Mouse (Mus musculus) erythroblast, embryonic 14.5 days (primary cell): ENCODE measurements around the gene Atf6. TPM values are rescaled to one million over a fixed set of nuclear protein-coding genes. Genes with fewer than 3 reads are reported as not detected.

Source experiments
- H3K27me3 ChIP-seq: 2 replicates; pipeline ENCODE4 v1.6.1; 2012; ENCODE audit warnings: inconsistent platforms; ENCODE audit not compliant: control insufficient read depth
- H3K36me3 ChIP-seq: 2 replicates; pipeline ENCODE4 v1.6.1; 2012; ENCODE audit warnings: mild to moderate bottlenecking, inconsistent platforms; ENCODE audit not compliant: control insufficient read depth
- H3K4me1 ChIP-seq: 2 replicates; pipeline ENCODE4 v1.6.1; 2012; ENCODE audit warnings: inconsistent platforms; ENCODE audit not compliant: control insufficient read depth
- H3K4me3 ChIP-seq: replicated peaks from 2 replicates; pipeline ENCODE3; 2012; ENCODE audit warnings: moderate library complexity, mild to moderate bottlenecking, inconsistent platforms
- H3K9me3 ChIP-seq: 2 replicates; pipeline ENCODE4 v1.6.1; 2012; ENCODE audit warnings: low read length, inconsistent platforms, mixed read lengths; ENCODE audit not compliant: control insufficient read depth
- GATA1 ChIP-seq: IDR thresholded peaks from 2 replicates; pipeline ENCODE4 v1.6.1; 2012; ENCODE audit warnings: low read length, inconsistent platforms, mixed read lengths
- TAL1 ChIP-seq: IDR thresholded peaks from 3 replicates; pipeline ENCODE4 v1.6.1; 2012; ENCODE audit warnings: low read length, inconsistent platforms, mixed read lengths
- polyA plus RNA-seq: library from polyadenylated mRNA; stranded (reverse); fragments of >175 nt; gene quantifications from 2 replicates; pipeline ENCODE4 v1.2.3, GENCODE M21; 2012

Gene Atf6
- polyA plus RNA-seq, 1 experiment = 0.22 TPM

- H3K4me3 ChIP-seq = no peak overlapping the region
- no peaks in the 10 kb centered on the region for H3K9me3 ChIP-seq
- H3K36me3 ChIP-seq = peaks cover 28% of the 10 kb centered on the region
- TF ChIP-seq TAL1 (no peak), GATA1 (no peak)
- H3K4me1 ChIP-seq = peaks cover 22% of the 10 kb centered on the region
- no peaks in the 10 kb centered on the region for H3K27me3 ChIP-seq
Measured at GRCm38 (mm10) chr1:170855056-170855760, 12.4 kb downstream of the Atf6 start.

- H3K4me1 ChIP-seq = peaks cover 22% of the 10 kb centered on the region
- no peak overlapping the region for H3K4me3 ChIP-seq
- no peaks in the 10 kb centered on the region for H3K9me3 ChIP-seq
- H3K36me3 ChIP-seq = peaks cover 40% of the 10 kb centered on the region
- no peaks in the 10 kb centered on the region for H3K27me3 ChIP-seq
- no peak for TF ChIP-seq GATA1
Measured at GRCm38 (mm10) chr1:170853604-170854003, 14.0 kb downstream of the Atf6 start.

GRCm38 (mm10) chr1:170850637-170851624, 16.6 kb downstream of the Atf6 start:
- Histone ChIP-seq H3K4me3 (no peak overlapping the region), H3K4me1 (peaks cover 36% of the 10 kb centered on the region), H3K9me3 (no peaks in the 10 kb centered on the region), H3K36me3 (peaks cover 52% of the 10 kb centered on the region), H3K27me3 (no peaks in the 10 kb centered on the region)
- no peak for TF ChIP-seq TAL1
- TF ChIP-seq GATA1 = no peak

GRCm38 (mm10) chr1:170850007-170850406, 17.6 kb downstream of the Atf6 start:
- Histone ChIP-seq H3K4me1 (peaks cover 45% of the 10 kb centered on the region), H3K9me3 (no peaks in the 10 kb centered on the region), H3K4me3 (no peak overlapping the region), H3K27me3 (no peaks in the 10 kb centered on the region), H3K36me3 (peaks cover 53% of the 10 kb centered on the region)
- TF ChIP-seq GATA1 = no peak
- TF ChIP-seq TAL1 = no peak

- no peaks in the 10 kb centered on the region for H3K27me3 ChIP-seq
- peak overlapping the region; percentile 58 for H3K4me3 ChIP-seq
- H3K4me1 ChIP-seq = peaks cover 45% of the 10 kb centered on the region
- H3K9me3 ChIP-seq = no peaks in the 10 kb centered on the region
- peak; percentile 81 for TF ChIP-seq TAL1
- peak; percentile 60 for TF ChIP-seq GATA1
- H3K36me3 ChIP-seq = peaks cover 56% of the 10 kb centered on the region
Measured at GRCm38 (mm10) chr1:170845448-170846307, 21.9 kb downstream of the Atf6 start.

- Histone ChIP-seq H3K27me3 (no peaks in the 10 kb centered on the region), H3K4me1 (peaks cover 38% of the 10 kb centered on the region), H3K4me3 (no peak overlapping the region), H3K36me3 (peaks cover 56% of the 10 kb centered on the region), H3K9me3 (no peaks in the 10 kb centered on the region)
- no peak for TF ChIP-seq TAL1
- no peak for TF ChIP-seq GATA1
Measured at GRCm38 (mm10) chr1:170844380-170844779, 23.2 kb downstream of the Atf6 start.

GRCm38 (mm10) chr1:170839685-170840084, 27.9 kb downstream of the Atf6 start:
- no peaks in the 10 kb centered on the region for H3K9me3 ChIP-seq
- H3K4me1 ChIP-seq = peaks cover 8% of the 10 kb centered on the region
- peaks cover 65% of the 10 kb centered on the region for H3K36me3 ChIP-seq
- H3K27me3 ChIP-seq = no peaks in the 10 kb centered on the region
- H3K4me3 ChIP-seq = no peak overlapping the region
- TF ChIP-seq TAL1 (no peak), GATA1 (no peak)

GRCm38 (mm10) chr1:170834756-170835155, 32.8 kb downstream of the Atf6 start:
- TF ChIP-seq GATA1 = no peak
- no peak for TF ChIP-seq TAL1

GRCm38 (mm10) chr1:170829781-170830180, 37.8 kb downstream of the Atf6 start:
- H3K27me3 ChIP-seq = no peaks in the 10 kb centered on the region
- TF ChIP-seq TAL1 (no peak), GATA1 (no peak)
- no peak overlapping the region for H3K4me3 ChIP-seq
- no peaks in the 10 kb centered on the region for H3K9me3 ChIP-seq
- H3K36me3 ChIP-seq = peaks cover 44% of the 10 kb centered on the region
- H3K4me1 ChIP-seq = peaks cover 6% of the 10 kb centered on the region

More at GRCm38 (mm10) chr1:170834756-170835155, 32.8 kb downstream of the Atf6 start:
- no peak overlapping the region for H3K4me3 ChIP-seq
- peaks cover 65% of the 10 kb centered on the region for H3K36me3 ChIP-seq
- H3K9me3 ChIP-seq = no peaks in the 10 kb centered on the region
- H3K27me3 ChIP-seq = no peaks in the 10 kb centered on the region
- peaks cover 6% of the 10 kb centered on the region for H3K4me1 ChIP-seq
